Comparison of ENCODE assay signal across 8 mouse cellular contexts in the genomic region with DNA sequence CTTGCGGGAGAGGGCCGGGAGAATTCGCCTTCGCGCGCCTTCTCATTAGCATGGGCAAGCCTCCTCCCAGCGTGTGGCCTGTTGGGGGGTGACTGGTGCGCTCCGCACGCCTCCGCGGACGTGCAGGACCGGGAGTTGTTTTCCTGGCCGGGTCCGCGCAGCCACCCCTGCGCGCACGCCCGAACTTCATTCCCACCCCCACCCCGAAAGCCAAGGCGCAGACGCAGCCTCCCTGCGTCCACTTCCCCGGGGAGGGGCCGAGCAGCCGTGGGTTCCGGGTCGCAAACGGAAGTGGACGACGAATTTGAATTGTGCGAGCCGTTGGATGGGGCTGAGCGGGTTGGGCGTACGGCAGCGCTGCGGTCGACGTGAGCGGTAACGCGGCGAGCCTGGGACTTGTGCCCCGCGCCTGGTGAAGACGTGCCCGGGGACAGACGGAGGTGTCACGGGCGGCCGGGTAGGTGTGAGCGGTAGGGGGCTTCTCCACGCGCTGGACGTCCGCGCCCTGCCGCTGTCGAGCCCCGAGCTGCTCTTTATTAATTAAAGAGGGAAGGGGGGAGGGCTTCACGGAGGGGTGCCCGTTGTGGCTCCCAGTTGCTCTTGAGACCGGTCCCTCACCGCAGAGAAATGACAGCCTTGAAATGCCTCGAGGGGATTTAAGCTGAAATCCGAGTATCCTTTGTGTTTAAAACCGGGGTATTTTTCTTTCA. TPM values are rescaled to one million over a fixed set of nuclear protein-coding genes. Genes with fewer than 3 reads are reported as not detected.
DNase-seq lines count a peak whose midpoint lies in the region; ATAC-seq lines count a peak whose summit lies in the region.

A gene (plus strand): TSS at position 74 of the 710 bp plus-strand sequence.

- peak within 1 kb of the TSS; percentile 96 for H3K9ac ChIP-seq in lung, embryonic 16.5 days (ENCODE audit: low read length)

- H3K4me2 ChIP-seq in lung, embryonic 16.5 days (ENCODE audit: low read depth, low read length): peak within 1 kb of the TSS; percentile 70

- no peaks in the 10 kb centered on the region for H3K27me3 ChIP-seq in lung, embryonic 16.5 days (ENCODE audit: control insufficient read depth, insufficient read depth, low read depth, low read length)

- H3K9me3 ChIP-seq in lung, embryonic 16.5 days (ENCODE audit: control insufficient read depth, low read length): no peaks in the 10 kb centered on the region

- peak; percentile 71 for DNase-seq in MEL-GATA-1-ER (ENCODE audit: extremely low read depth, low read depth)
- DNase-seq in cerebellum, adult 8-10 months: peak; percentile 80
- peak; percentile 96 for DNase-seq in forelimb bud, embryonic 11.5 days (ENCODE audit: low read depth, low spot score)
- DNase-seq in layer of hippocampus, adult 9-10 months (ENCODE audit: low spot score): peak; percentile 51
- DNase-seq in ovary, postnatal 10 days (ENCODE audit: low spot score): peak; percentile 70
- peak; percentile 75 to 76 for DNase-seq in thymus, postnatal 10 days (ENCODE audit: low spot score in 2 of 2)

- H3K4me1 ChIP-seq in lung, embryonic 16.5 days (replicated peaks; ENCODE audit: control insufficient read depth, insufficient read depth, low read length): peaks cover 8% of the 10 kb centered on the region

- H3K4me3 ChIP-seq in lung, embryonic 16.5 days (ENCODE audit: low read length): peak within 1 kb of the TSS; percentile 88

- H3K27ac ChIP-seq in lung, embryonic 16.5 days (ENCODE audit: low read length): peak within 1 kb of the TSS; percentile 98

- WGBS in lung, embryonic 16.5 days: under 1% methylated on average over 70 of the region's 70 CpGs

- H3K36me3 ChIP-seq in lung, embryonic 16.5 days (ENCODE audit: control insufficient read depth, insufficient read depth, low read length): peaks cover 4% of the 10 kb centered on the region; the same call in 1 of the 2 replicates

- ATAC-seq in hematopoietic stem cell, adult 5-6 weeks (replicated peaks in 1 of 2; ENCODE audit: insufficient read depth in 1 of 2, low FRiP score in 2 of 2, low TSS enrichment in 1 of 2, low read depth in 1 of 2, poor library complexity in 2 of 2, severe bottlenecking in 2 of 2): peak; percentile 97 to 98
- ATAC-seq in lung, embryonic 16.5 days (ENCODE audit: low read depth): peak; percentile 98

RNA-seq across cellular contexts. Expression of the gene that starts here (rescaled TPM):
- 28.1 and 36.7 TPM in 2 replicates for total RNA-seq in hematopoietic stem cell, adult 5-6 weeks (2017)
- polyA plus RNA-seq in lung, embryonic 16.5 days (2015; fragmentation: Nextera tagmentation; extraction: Ambion mirVana): 35.2 and 39.1 TPM in 2 replicates

Comparison
In these comparisons a context has a peak if more than half of its experiments do, and no peak if none do; other contexts are left out.
1. Peak in every context shown above with its lines: DNase-seq, ATAC-seq, H3K4me3 ChIP-seq and H3K27ac ChIP-seq.